Mouse (Mus musculus) brain, embryonic 14.5 days (tissue): ENCODE data around the gene Hist1h3f. TPM values are rescaled to one million over a fixed set of nuclear protein-coding genes. Genes with fewer than 3 reads are reported as not detected.

Experiments
- DNase-seq: peaks from one replicate; pipeline ENCODE4 v3.0.0-alpha.2; 2011; ENCODE audit warnings: low read depth
- CTCF ChIP-seq: fragments of 200-500 bp; IDR thresholded peaks from 2 replicates; pipeline ENCODE4 v1.5.1; 2012; ENCODE audit warnings: inconsistent platforms, mild to moderate bottlenecking, moderate library complexity, borderline replicate concordance; ENCODE audit not compliant: insufficient read depth, insufficient read length; ENCODE audit errors: extremely low read depth
- POLR2A ChIP-seq: fragments of 200-500 bp; IDR thresholded peaks from 2 replicates; pipeline ENCODE4 v1.6.1; 2012; ENCODE audit warnings: mild to moderate bottlenecking, inconsistent platforms, borderline replicate concordance; ENCODE audit not compliant: poor library complexity, insufficient read depth, insufficient read length, severe bottlenecking; ENCODE audit errors: extremely low read depth
- polyA plus RNA-seq: library from polyadenylated mRNA; depleted of rRNA; stranded (reverse); fragments of >200 nt; gene quantifications from 2 replicates; pipeline ENCODE4 v1.2.3, GENCODE M21; 2012

Gene Hist1h3f
- polyA plus RNA-seq, 1 experiment = 4.5 TPM

DNA sequence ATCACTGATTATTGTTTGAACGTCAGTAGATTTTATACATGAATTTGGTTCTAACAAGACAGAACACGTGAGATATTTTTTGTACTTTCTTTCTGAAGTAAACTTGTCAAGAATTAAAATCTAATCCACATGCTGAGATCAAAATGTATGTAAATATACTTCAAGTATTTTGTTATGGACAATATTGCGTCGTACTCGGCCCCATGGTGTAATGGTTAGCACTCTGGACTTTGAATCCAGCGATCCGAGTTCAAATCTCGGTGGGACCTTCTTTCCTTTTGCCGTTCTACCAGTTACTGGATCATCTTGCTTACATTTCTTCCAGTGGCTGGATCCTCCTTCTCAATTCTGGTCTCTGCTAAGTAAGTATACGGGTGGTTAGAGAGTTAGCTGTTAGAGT, 24.4 kb upstream of the Hist1h3f start:
- peak; percentile 77 for DNase-seq
- TF ChIP-seq CTCF (no peak), POLR2A (no peak)

DNA sequence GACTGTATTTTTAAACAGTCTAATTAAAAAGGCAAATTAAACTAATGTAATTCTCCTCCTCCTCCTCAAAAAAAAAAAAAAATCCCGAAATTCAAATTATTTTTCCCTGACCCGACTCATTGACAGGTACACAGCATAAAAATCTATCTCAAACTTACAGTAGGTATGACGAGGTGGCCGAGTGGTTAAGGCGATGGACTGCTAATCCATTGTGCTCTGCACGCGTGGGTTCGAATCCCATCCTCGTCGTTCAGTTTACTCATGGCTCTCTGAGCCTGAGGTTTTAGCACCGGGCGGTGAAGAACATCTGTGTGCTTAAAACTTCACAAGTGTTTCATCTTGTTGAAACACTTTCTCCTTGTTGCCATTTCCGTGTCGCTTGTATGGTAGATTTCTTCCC, 22.1 kb upstream of the Hist1h3f start:
- TF ChIP-seq POLR2A (no peak), CTCF (no peak)
- DNase-seq = peak; percentile 73

DNA sequence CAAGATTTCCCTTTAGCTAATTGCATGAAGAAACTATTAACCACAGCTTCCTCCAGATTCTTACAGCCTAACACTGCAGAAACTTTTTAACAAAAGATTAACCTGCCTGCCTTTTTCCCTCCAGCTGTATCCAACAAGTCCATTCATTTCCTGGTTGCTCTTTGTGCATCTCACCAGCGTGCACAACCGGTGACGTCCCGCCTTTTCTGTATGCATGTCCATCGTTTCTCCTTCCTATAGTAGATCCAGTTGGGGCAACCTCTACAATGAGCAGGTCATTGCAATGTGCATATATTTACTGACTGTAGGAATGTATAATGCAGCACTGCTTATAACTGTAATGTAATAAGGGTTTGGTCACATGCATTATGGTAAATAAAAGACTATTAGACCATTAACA, 19.9 kb upstream of the Hist1h3f start:
- no peak for DNase-seq
- no peak for TF ChIP-seq POLR2A
- no peak for TF ChIP-seq CTCF

GRCm38 (mm10) chr13:23524654-23525053, 19.2 kb upstream of the Hist1h3f start:
- DNase-seq = peak; percentile 94
- TF ChIP-seq CTCF (peak; percentile 84; the same call in 1 of the 2 replicates), POLR2A (no peak)

- TF ChIP-seq CTCF (no peak), POLR2A (no peak)
- DNase-seq = no peak
Measured at GRCm38 (mm10) chr13:23525901-23526300, 18.0 kb upstream of the Hist1h3f start.

GRCm38 (mm10) chr13:23526312-23526711, 17.5 kb upstream of the Hist1h3f start:
- peak; percentile 96 for DNase-seq
- TF ChIP-seq POLR2A = no peak
- TF ChIP-seq CTCF = no peak

GRCm38 (mm10) chr13:23529005-23529404, 14.8 kb upstream of the Hist1h3f start:
- no peak for TF ChIP-seq POLR2A
- TF ChIP-seq CTCF = no peak
- DNase-seq = peak; percentile 15

GRCm38 (mm10) chr13:23529480-23530165, 14.2 kb upstream of the Hist1h3f start:
- TF ChIP-seq CTCF (no peak), POLR2A (no peak)
- no peak for DNase-seq

DNA sequence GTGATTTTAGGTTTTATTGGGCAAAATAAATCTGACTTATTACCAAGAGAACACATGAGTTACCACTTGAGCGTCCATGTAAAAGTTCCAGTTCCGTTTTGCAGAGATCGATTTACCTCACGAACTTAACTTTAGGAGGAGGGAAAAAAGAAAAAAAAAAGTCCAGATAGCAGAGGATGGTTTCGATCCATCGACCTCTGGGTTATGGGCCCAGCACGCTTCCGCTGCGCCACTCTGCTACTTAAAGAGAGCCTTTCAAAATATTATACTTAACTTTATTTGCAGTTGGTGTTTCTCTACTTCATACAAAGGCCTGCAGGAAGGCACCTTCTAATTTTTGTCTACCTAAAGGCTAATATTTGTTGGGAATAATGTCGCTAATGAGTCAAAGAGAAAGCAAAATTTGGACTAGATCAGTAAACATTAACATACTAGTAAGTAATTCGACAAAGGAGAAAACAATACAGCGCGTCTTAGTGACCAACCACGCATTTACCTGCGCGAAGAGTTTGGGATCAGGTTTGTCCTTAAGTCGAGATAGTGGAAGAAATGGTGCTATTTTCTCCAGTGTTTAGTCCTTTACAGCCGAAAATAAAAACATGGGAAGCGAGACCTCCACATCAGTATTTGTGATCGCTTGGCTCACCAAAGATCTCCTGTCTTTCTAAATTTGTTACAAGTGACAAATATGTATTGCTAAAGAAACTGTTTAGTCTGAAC, 13.5 kb upstream of the Hist1h3f start:
- peak; percentile 78 for DNase-seq
- TF ChIP-seq POLR2A (no peak), CTCF (no peak)

- peak; percentile 99 for DNase-seq
- peak; percentile 76; the same call in 1 of the 2 replicates for TF ChIP-seq POLR2A
- no peak for TF ChIP-seq CTCF
Measured at GRCm38 (mm10) chr13:23530901-23531875, 12.7 kb upstream of the Hist1h3f start, which contains the start of gene Hist1h4h. Gene Hist1h4h (plus strand): TSS chr13:23531050.

DNA sequence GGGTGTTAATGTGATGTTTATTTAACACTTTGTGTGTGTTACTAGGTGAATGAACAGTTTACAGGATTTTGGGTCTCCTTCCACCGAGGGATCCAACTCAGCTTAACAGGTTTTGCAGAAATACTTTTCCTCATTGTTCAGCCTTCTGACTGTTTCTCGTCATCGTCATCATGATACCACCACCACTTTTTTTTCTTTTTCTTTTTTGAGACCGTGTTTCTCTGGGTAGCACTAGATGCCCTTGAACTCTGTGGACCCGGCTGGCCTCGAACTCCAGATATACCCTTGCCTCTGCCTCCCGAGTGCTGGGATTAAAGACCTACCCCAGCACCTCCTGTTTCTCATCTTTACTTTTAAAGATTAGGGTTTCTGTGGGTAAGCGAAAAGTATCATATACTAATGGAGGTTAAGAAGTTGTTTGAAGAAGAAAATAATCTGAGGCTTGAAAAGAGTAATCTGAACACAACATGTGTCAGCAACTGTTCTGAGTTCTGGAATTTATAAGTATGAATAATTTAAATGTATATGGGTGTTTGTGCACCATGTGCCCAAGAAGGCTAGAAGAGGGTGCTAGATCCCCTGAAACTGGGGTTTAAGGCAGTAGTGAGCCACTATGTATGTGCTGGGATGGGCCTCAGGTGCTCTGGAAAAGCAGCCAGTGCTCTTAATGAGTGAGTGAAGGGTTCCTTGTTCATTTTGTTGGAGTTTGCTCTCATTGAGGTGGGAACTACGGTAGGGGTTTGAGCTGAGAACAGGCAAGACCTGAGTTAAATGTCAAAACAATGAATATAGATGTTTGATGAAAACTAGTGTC, 11.4 kb upstream of the Hist1h3f start:
- peak; percentile 23 for DNase-seq

GRCm38 (mm10) chr13:23533560-23534367, 10.1 kb upstream of the Hist1h3f start, which contains the start of gene Hist1h2af:
Gene Hist1h2af (plus strand): TSS chr13:23533906.
- peak; percentile 97 for DNase-seq

More for the DNA sequence above, 11.4 kb upstream of the Hist1h3f start:
- no peak for TF ChIP-seq POLR2A
- TF ChIP-seq CTCF = no peak
